Mouse (Mus musculus) thymus, adult 2 months (tissue): ENCODE measurements around the gene Erv3. TPM values are rescaled to one million over a fixed set of nuclear protein-coding genes. Genes with fewer than 3 reads are reported as not detected.

ENCODE experiments used
- DNase-seq: peaks from one replicate; pipeline ENCODE4 v3.0.0; 2021
- H3K27ac ChIP-seq: fragments of 200-500 bp; 2 replicates; pipeline ENCODE4 v1.5.1; 2012; ENCODE audit warnings: low read length, control low read depth; ENCODE audit not compliant: control insufficient read depth, insufficient read depth
- H3K27me3 ChIP-seq: fragments of 200-500 bp; 2 replicates; pipeline ENCODE4 v1.6.1; 2012; ENCODE audit warnings: mild to moderate bottlenecking, low read length, moderate library complexity, mixed read lengths; ENCODE audit not compliant: control insufficient read depth, insufficient read depth
- H3K36me3 ChIP-seq: fragments of 200-500 bp; 2 replicates; pipeline ENCODE4 v1.6.1; 2012; ENCODE audit warnings: mild to moderate bottlenecking, low read length, moderate library complexity; ENCODE audit not compliant: control insufficient read depth, insufficient read depth
- H3K4me1 ChIP-seq: fragments of 200-500 bp; replicated peaks from 2 replicates; pipeline ENCODE4 v1.6.1; 2012; ENCODE audit warnings: low read length; ENCODE audit not compliant: control insufficient read depth, insufficient read depth
- H3K4me3 ChIP-seq: fragments of 200-500 bp; 2 replicates; pipeline ENCODE4 v1.5.1; 2012; ENCODE audit warnings: mild to moderate bottlenecking, low read length, control low read depth, moderate library complexity; ENCODE audit not compliant: control insufficient read depth, insufficient read depth
- CTCF ChIP-seq: fragments of 200-500 bp; IDR thresholded peaks from 2 replicates; pipeline ENCODE4 v1.5.1; 2012; ENCODE audit warnings: mild to moderate bottlenecking, control low read depth, low read length, moderate library complexity, borderline replicate concordance; ENCODE audit not compliant: control insufficient read depth, poor library complexity, insufficient read depth; ENCODE audit errors: extremely low read depth
- POLR2A ChIP-seq: fragments of 200-500 bp; IDR thresholded peaks from 2 replicates; pipeline ENCODE4 v1.6.1; 2012; ENCODE audit warnings: mild to moderate bottlenecking, low read length, control low read depth, moderate library complexity; ENCODE audit not compliant: control insufficient read depth, poor library complexity, insufficient read depth; ENCODE audit errors: extremely low read depth
- WGBS: fragments of 180-500 bp; shearing (Covaris S2); methylation state at CpG from one replicate; pipeline ENCODE4 v1.1.7; 2018; 5-methylcytosine and 5-hydroxymethylcytosine counted together
- polyA plus RNA-seq: library from polyadenylated mRNA; depleted of rRNA; stranded (reverse); fragments of >200 nt; gene quantifications from 2 replicates; pipeline ENCODE4 v1.2.3, GENCODE M21; 2012

The Erv3 gene
- polyA plus RNA-seq, 1 experiment, result 0.23 TPM

- H3K27me3 ChIP-seq, result no peaks in the 10 kb centered on the region
- no peaks in the 10 kb centered on the region for H3K36me3 ChIP-seq
- WGBS, result 96% methylated on average over 5 of the region's 5 CpGs
- H3K4me3 ChIP-seq, result no peak overlapping the region
- TF ChIP-seq CTCF (no peak), POLR2A (no peak)
- H3K27ac ChIP-seq, result no peak overlapping the region
- no peak for DNase-seq
- no peaks in the 10 kb centered on the region; the same call in 1 of the 2 replicates for H3K4me1 ChIP-seq
Measured at GRCm38 (mm10) chr2:131868983-131869382, 9.4 kb upstream of the Erv3 start.

GRCm38 (mm10) chr2:131866676-131867075, 7.1 kb upstream of the Erv3 start:
- Histone ChIP-seq H3K27ac (no peak overlapping the region), H3K36me3 (no peaks in the 10 kb centered on the region), H3K4me3 (no peak overlapping the region), H3K4me1 (peaks cover 2% of the 10 kb centered on the region; the same call in 1 of the 2 replicates), H3K27me3 (no peaks in the 10 kb centered on the region)
- TF ChIP-seq CTCF (no peak), POLR2A (no peak)
- DNase-seq, result no peak

DNA sequence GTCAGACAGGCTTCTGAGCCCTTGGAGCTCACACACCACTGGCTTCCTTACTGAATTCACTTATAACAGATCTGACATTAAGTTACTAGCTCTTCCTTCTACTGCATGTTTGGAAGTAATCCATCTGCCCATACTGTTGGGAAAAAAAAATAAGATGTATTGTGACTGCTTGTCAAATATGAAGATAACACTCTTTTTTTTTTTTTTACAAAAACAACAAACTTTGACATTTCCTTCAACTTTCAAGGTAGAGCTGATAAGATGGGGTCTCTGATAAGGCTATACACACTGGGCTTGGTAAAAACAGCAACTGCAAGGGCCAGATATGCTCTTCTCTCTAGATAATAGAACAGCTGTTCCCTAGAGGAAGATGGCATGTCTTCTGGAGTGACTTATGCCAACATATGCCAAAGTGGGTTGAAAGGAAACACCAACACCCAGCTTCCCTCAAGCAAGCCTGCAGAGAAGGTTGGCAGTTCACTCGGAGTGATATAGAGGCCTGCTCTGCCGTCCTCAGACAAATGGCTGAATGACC, 4.8 kb upstream of the Erv3 start:
- no peak for DNase-seq
- TF ChIP-seq CTCF, result no peak
- Histone ChIP-seq H3K4me3 (no peak overlapping the region), H3K27me3 (no peaks in the 10 kb centered on the region), H3K27ac (no peak overlapping the region), H3K36me3 (no peaks in the 10 kb centered on the region), H3K4me1 (peaks cover 2% of the 10 kb centered on the region; the same call in 1 of the 2 replicates)
- 96% methylated on average over 2 of the region's 2 CpGs for WGBS

GRCm38 (mm10) chr2:131863472-131863871, 3.9 kb upstream of the Erv3 start:
- H3K36me3 ChIP-seq, result no peaks in the 10 kb centered on the region
- WGBS, result 86% methylated on average over 3 of the region's 3 CpGs

DNA sequence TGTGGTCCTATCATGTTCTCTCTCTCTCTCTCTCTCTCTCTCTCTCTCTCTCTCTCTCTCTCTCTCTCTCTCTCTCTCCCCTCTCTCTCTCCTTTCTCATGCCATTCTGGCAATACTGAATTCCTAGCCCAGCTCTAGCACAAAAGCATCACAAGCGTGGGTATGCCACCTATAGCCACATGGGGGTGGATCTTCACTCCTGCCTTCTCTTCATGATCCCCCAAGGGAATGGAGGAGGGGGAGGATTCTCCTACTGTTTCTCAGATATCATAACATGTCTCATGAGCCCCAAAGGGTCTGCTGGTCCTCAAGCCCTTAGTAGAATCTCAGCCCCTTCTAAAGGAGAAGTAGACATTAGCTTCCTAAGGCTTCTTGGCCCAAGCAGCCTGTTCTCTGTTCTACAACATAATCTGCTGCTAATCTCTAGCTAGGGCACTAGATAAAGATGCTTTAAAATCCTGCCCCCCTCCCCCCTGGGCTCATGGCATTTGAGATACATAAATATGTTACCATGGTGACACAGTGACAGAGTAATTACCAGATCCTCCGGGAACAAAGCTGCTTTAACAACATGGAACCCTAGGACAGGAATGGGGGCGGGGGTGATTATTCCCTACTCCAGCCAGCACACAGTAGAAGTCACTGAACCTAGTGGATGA, 3.2 kb upstream of the Erv3 start:
- 90% methylated on average over 3 of the region's 3 CpGs for whole genome bisulfite sequencing
- Histone ChIP-seq H3K4me1 (0 out of 2 replicates have a peak, but pooled peaks cover 2% of the 10 kb centered on the region), H3K36me3 (no peaks in the 10 kb centered on the region), H3K4me3 (no peak overlapping the region), H3K27ac (no peak overlapping the region), H3K27me3 (no peaks in the 10 kb centered on the region)
- DNase-seq, result no peak
- TF ChIP-seq CTCF (no peak), POLR2A (no peak)

More at GRCm38 (mm10) chr2:131863472-131863871, 3.9 kb upstream of the Erv3 start:
- H3K27ac ChIP-seq, result no peak overlapping the region
- no peak overlapping the region for H3K4me3 ChIP-seq
- H3K4me1 ChIP-seq, result peaks cover 2% of the 10 kb centered on the region; the same call in 1 of the 2 replicates
- TF ChIP-seq POLR2A (no peak), CTCF (no peak)
- DNase-seq, result no peak
- H3K27me3 ChIP-seq, result no peaks in the 10 kb centered on the region

- no peaks in the 10 kb centered on the region for H3K27me3 ChIP-seq
- H3K4me3 ChIP-seq, result no peak overlapping the region
- TF ChIP-seq CTCF, result no peak
- no peak for DNase-seq
- H3K36me3 ChIP-seq, result no peaks in the 10 kb centered on the region
- H3K27ac ChIP-seq, result no peak overlapping the region
- H3K4me1 ChIP-seq, result 0 out of 2 replicates have a peak, but pooled peaks cover 2% of the 10 kb centered on the region
Measured at GRCm38 (mm10) chr2:131857838-131858237, 1.7 kb downstream of the Erv3 start.

GRCm38 (mm10) chr2:131853719-131854118, 5.8 kb downstream of the Erv3 start:
- Histone ChIP-seq H3K27ac (no peak overlapping the region), H3K27me3 (no peaks in the 10 kb centered on the region), H3K36me3 (no peaks in the 10 kb centered on the region), H3K4me3 (no peak overlapping the region), H3K4me1 (no peaks in the 10 kb centered on the region)
- no peak for DNase-seq
- 93% methylated on average over 4 of the region's 4 CpGs for WGBS
- TF ChIP-seq POLR2A (no peak), CTCF (no peak)
